Mouse (Mus musculus) intestine, embryonic 14.5 days (tissue): ENCODE data around the gene Cntrl. TPM values are rescaled to one million over a fixed set of nuclear protein-coding genes. Genes with fewer than 3 reads are reported as not detected.

Source experiments
- ATAC-seq: fragments of 200-750 bp; cut with Nextera tagmentation; replicated peaks from 2 replicates; pipeline ENCODE4 v1.8.0; 2017; ENCODE audit warnings: low read depth, moderate number of reproducible peaks, moderate TSS enrichment, moderate library complexity; ENCODE audit not compliant: low FRiP score, low TSS enrichment
- DNase-seq: peaks from one replicate; pipeline ENCODE4 v3.0.0-alpha.2; 2018; ENCODE audit warnings: low spot score
- H3K27ac ChIP-seq: fragments of 300-500 bp; sonication (generic); 2 replicates; pipeline ENCODE4 v1.5.1; 2014; ENCODE audit warnings: low read depth, mild to moderate bottlenecking, control low read depth
- H3K27me3 ChIP-seq: fragments of 300-500 bp; sonication (generic); replicated peaks from 2 replicates; pipeline ENCODE4 v1.6.1; 2014; ENCODE audit warnings: low read length, control low read depth; ENCODE audit not compliant: control insufficient read depth, insufficient read depth
- H3K36me3 ChIP-seq: fragments of 300-500 bp; sonication (generic); 2 replicates; pipeline ENCODE4 v1.6.1; 2014; ENCODE audit warnings: low read length, control low read depth; ENCODE audit not compliant: control insufficient read depth, insufficient read depth
- H3K4me1 ChIP-seq: fragments of 300-500 bp; sonication (generic); replicated peaks from 2 replicates; pipeline ENCODE4 v1.6.1; 2014; ENCODE audit warnings: low read length, control low read depth, mixed read lengths; ENCODE audit not compliant: control insufficient read depth, insufficient read depth
- H3K4me2 ChIP-seq: fragments of 300-500 bp; sonication (generic); 2 replicates; pipeline ENCODE4 v1.6.1; 2014; ENCODE audit warnings: low read length
- H3K4me3 ChIP-seq: fragments of 300-500 bp; sonication (generic); 2 replicates; pipeline ENCODE4 v1.5.1; 2014; ENCODE audit warnings: low read depth, low read length, control low read depth, mixed read lengths
- H3K9ac ChIP-seq: fragments of 300-500 bp; sonication (generic); 2 replicates; pipeline ENCODE4 v1.6.1; 2014; ENCODE audit warnings: mild to moderate bottlenecking, low read length
- H3K9me3 ChIP-seq: fragments of 300-500 bp; sonication (generic); 2 replicates; pipeline ENCODE4 v1.6.1; 2016; ENCODE audit warnings: low read length, control low read depth; ENCODE audit not compliant: control insufficient read depth
- WGBS: fragments of 180-500 bp; shearing (Covaris S2); extraction: QIAGEN DNeasy Blood & Tissue Kit; methylation state at CpG from one replicate; pipeline ENCODE4 v1.1.7; 2014; 5-methylcytosine and 5-hydroxymethylcytosine counted together
- polyA plus RNA-seq: library from polyadenylated mRNA; unstranded; fragments of >200 nt; fragmentation: Nextera tagmentation; extraction: Ambion mirVana; gene quantifications from 2 replicates; pipeline ENCODE4 v1.2.1, GENCODE M21; 2014

Gene Cntrl
- polyA plus RNA-seq, 1 experiment from 2014 or later: 27.4 TPM

DNA sequence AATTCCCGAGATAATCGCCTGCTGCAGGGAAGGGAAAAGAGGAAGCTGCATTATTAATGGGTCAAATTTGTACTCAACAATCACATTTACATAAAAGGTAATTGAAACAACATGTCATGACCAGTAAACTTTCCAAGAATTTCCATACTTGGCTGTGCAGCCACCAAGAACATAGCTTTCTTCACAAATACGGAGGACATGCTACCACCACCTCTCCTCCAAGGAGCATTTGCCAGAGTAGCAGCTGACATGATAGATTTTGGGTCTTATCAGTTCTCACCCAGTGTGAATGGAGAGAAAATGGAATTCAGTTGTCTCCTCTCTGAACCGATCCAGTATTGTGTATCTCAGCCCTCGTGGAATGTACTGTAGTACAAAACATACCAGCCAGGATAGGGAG is 90.2 kb downstream of the Cntrl start:
- no peaks in the 10 kb centered on the region for H3K27me3 ChIP-seq
- ATAC-seq (no peak), DNase-seq (no peak)
- H3K36me3 ChIP-seq: 0 out of 2 replicates have a peak, but pooled peaks cover 4% of the 10 kb centered on the region
- H3K9me3 ChIP-seq: no peaks in the 10 kb centered on the region
- H3K27ac ChIP-seq: no peak overlapping the region
- H3K4me1 ChIP-seq: peaks cover 14% of the 10 kb centered on the region
- WGBS: 12% methylated on average over 5 of the region's 5 CpGs
- H3K4me2 ChIP-seq: peak overlapping the region; percentile 95
- peak overlapping the region; percentile 74 for H3K4me3 ChIP-seq
- peak overlapping the region; percentile 90 for H3K9ac ChIP-seq

DNA sequence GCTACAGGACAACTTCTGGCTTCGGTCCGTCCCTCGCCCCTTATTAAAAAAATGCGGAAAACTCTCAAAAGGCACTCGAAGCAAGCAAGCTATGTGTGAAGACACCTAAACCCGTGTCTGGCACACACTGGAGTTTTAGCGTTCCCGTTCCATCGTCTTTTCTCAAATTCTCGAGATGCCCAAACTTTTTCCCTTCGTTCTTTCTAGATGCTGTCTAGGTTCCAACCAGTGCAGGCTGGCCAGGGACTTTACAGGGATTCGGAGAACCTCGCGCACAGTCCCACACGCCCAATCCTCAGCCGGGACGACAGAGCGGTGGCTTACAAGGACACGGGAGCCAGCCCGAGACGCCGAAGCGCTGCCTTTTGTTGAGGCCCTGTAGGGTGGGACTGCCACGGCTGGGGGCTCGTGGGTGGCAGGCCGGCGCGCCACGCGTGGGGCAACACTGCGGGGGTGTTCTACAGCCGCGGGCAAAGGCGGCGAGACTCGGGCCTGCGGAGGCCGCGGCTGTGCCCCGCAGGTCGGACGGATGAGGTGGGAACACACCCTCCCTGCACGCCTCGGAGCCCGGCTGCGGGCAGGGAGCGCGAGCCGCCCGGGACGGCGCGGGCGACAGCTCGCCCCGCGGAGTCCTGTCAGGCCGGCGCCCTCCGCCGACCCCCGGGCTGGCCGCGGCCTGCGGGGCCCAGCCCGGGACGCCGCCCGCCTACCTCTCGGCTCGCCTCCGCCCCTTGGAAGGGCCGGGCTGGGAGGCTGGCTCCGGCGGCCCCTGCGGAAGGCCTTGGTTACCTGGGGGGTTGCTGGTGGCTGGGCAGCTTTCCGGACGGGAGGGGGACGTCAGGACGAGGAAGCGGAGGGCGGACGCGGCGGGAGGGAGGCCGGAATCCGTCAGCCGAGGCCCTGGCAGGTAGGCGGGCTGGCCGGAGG is 90.9 kb downstream of the Cntrl start:
- Histone ChIP-seq H3K4me1 (peaks cover 12% of the 10 kb centered on the region), H3K27ac (peak overlapping the region; percentile 91), H3K27me3 (no peaks in the 10 kb centered on the region), H3K4me2 (peak overlapping the region; percentile 95), H3K36me3 (no peaks in the 10 kb centered on the region), H3K4me3 (peak overlapping the region; percentile 74), H3K9ac (peak overlapping the region; percentile 90), H3K9me3 (no peaks in the 10 kb centered on the region)
- under 1% methylated on average over 73 of the region's 90 CpGs for WGBS
- ATAC-seq (peak; percentile 84), DNase-seq (peak; percentile 71)

DNA sequence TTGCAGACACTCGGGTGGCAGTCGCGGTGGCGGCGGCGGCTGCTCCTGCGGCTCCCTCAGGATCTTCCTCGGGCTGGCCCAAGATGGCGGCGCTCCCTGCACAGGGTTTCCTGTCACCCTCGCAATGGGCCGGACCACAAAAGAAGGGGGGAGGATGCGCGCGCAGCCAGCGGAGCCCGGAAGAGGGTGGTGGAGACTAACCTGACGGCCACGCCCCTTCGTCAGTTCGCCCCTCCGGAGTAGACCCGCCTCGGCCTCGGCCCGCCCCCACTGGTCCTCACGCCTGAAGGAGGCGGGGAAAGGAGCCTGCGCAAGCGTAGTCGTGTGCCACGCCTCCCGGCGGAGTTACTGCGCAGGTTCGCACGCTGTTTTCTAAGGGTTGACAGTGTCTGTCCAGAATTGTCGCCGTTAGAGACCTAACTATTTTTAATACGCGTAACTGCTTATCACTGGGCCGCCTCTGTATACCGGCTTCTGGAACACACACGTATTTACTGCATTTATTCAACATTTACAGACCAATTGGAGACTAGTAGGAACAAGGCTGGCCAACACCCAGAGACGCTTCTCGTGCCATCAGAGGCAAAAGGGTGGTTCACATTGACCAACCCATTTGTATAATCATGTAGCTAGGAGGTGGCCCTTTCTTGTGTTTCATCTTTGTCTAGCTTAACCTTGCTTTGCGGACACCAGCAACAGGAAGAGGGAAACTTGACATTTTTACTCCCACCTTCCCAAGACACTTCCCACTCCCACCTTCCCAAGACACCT is 91.8 kb downstream of the Cntrl start, which contains the start of gene Rab14:
Gene Rab14, minus strand, starts transcription at position 223 of the 771 bp plus-strand sequence.
- DNase-seq: peak; percentile 99
- no peaks in the 10 kb centered on the region for H3K9me3 ChIP-seq
- WGBS: under 1% methylated on average over 39 of the region's 47 CpGs
- H3K27me3 ChIP-seq: no peaks in the 10 kb centered on the region
- peak within 1 kb of the TSS; percentile 91 for H3K27ac ChIP-seq
- peak within 1 kb of the TSS; percentile 95 for H3K4me2 ChIP-seq
- ATAC-seq: peak; percentile 98
- H3K9ac ChIP-seq: peak within 1 kb of the TSS; percentile 90
- peak within 1 kb of the TSS; percentile 74 for H3K4me3 ChIP-seq
- H3K36me3 ChIP-seq: no peaks in the 10 kb centered on the region
- peaks cover 12% of the 10 kb centered on the region for H3K4me1 ChIP-seq

DNA sequence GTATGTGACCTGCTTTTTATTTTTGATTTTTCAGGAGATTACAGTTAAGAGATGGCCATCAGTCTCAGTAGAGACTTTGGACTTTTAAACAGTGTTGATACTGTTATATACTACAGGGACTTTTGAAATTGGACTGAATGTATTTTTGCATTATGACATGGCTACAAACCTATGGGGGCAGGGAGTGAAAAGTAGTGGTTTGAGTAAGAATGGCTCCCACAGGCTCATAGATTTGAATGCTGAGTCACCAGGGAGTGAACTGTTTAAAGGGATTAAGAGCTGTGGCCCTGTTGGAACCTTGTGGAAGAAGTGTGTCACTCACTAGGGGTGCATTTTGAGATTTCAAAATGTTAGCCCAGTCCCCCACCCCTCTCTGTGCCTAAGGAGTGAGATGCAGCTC is 94.4 kb downstream of the Cntrl start:
- Histone ChIP-seq H3K36me3 (no peaks in the 10 kb centered on the region), H3K9me3 (no peaks in the 10 kb centered on the region), H3K27ac (no peak overlapping the region), H3K27me3 (no peaks in the 10 kb centered on the region), H3K9ac (no peak overlapping the region), H3K4me1 (peaks cover 7% of the 10 kb centered on the region), H3K4me3 (no peak overlapping the region), H3K4me2 (no peak overlapping the region)
- no peak for DNase-seq
- no peak for ATAC-seq

DNA sequence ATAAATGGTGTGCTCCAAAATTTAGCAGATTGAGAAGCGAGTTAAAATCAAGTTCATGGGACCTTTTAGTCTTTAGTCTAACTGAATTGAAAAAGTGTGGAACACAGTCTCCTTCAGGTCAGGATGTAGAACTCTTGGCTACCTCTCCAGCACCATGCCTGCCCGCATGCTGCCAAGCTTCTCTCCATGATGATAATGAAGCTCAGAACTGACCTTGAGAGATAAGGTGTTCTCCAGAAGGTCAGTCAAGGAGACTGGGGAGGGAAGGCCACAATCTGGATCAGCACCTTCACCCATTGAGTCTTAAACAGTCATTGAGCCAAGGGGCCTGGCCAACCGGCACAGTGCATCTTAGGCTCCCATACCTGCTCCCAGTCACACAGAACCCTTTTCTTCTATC is 97.5 kb downstream of the Cntrl start:
- Histone ChIP-seq H3K4me1 (no peaks in the 10 kb centered on the region), H3K9me3 (no peaks in the 10 kb centered on the region), H3K27me3 (no peaks in the 10 kb centered on the region), H3K27ac (no peak overlapping the region), H3K9ac (no peak overlapping the region), H3K36me3 (no peaks in the 10 kb centered on the region), H3K4me3 (no peak overlapping the region), H3K4me2 (no peak overlapping the region)
- ATAC-seq: no peak
- DNase-seq: peak; percentile 44
- 81% methylated on average over 3 of the region's 3 CpGs for WGBS

DNA sequence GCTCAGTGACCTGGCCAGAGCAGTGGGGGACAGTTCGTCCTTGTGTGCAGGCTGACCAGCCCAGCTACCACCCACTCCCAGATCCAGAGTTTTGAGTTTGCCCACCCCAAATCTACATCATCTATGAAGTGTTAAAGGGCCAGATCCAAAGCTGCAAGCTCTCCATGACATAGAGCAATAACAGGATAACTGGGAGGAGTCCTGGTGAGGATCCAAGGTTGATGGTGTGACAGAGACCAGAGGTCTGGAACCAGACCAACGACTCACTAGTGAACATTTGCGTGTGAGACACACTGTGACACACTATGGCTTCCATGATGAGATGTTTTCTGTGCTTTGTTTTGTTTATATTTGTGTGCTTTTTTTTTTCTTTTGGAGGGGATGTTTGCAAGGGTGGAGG is 98.8 kb downstream of the Cntrl start:
- no peaks in the 10 kb centered on the region for H3K4me1 ChIP-seq
- no peaks in the 10 kb centered on the region for H3K27me3 ChIP-seq
- ATAC-seq (no peak), DNase-seq (peak; percentile 48)
- no peak overlapping the region for H3K4me2 ChIP-seq
- no peaks in the 10 kb centered on the region for H3K9me3 ChIP-seq
- 78% methylated on average over 3 of the region's 3 CpGs for WGBS
- H3K36me3 ChIP-seq: no peaks in the 10 kb centered on the region
- H3K9ac ChIP-seq: no peak overlapping the region
- H3K27ac ChIP-seq: no peak overlapping the region
- H3K4me3 ChIP-seq: no peak overlapping the region

DNA sequence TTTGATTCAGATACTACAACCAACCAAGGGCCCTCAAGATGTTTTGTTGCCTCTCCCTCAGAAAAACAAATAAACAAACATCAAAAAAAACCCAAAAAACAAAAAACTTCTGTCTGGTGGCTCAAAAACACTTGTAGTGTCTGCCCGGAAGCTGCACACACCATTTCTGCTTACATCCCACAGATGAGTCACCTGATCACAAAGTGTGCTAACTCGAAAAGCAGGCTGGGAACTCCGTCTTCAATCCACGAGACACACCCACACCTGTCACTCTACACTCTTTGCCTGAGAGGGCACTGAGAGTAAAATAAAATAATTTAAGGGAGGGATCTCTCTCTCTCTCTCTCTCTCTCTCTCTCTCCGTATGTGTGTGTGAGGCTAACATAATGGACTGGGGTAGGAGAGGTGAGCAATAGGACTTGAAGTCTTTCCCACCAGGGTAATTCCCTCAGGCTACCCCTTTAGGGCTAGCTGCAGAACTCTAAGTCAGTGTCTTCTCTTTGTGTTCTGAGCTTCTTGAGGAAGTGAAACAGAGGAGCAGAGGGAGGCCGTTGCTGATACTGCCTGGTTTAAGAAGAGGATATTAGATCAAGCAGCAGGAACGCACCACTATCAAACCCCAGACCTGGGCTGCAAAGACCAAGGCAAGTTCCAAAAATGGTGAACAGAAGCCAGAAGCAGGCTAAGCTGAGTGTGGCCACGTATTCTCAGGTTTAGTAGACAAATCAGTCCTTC is 99.8 kb downstream of the Cntrl start:
- Histone ChIP-seq H3K9me3 (no peaks in the 10 kb centered on the region), H3K4me3 (no peak overlapping the region), H3K4me2 (no peak overlapping the region), H3K9ac (no peak overlapping the region), H3K4me1 (no peaks in the 10 kb centered on the region), H3K27me3 (no peaks in the 10 kb centered on the region), H3K36me3 (no peaks in the 10 kb centered on the region), H3K27ac (no peak overlapping the region)
- peak; percentile 46 for DNase-seq
- 60% methylated on average over 8 of the region's 8 CpGs for WGBS
- no peak for ATAC-seq

DNA sequence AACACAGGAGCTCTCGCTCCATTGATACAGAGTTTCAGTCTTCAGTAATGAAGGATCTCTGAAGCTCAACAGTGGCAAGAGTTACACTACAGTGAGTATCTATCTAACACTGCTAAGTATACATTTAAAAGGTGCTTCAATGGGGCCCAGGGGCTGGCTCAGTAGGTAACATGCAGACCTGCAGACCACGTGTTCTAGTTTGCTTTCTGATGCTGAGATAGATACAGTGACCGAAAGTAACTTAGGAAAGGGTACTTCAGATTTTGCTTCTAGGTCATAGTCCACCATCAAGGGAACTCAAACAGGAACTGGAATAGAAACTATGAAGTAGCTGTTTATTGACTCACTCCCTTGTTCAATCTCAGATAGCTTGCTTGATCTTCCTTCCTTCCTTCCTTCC is 102.4 kb downstream of the Cntrl start:
- no peak overlapping the region for H3K4me3 ChIP-seq
- peak; percentile 41; the same call in 1 of the 2 replicates for ATAC-seq
- H3K4me1 ChIP-seq: no peaks in the 10 kb centered on the region
- H3K27ac ChIP-seq: no peak overlapping the region
- H3K27me3 ChIP-seq: no peaks in the 10 kb centered on the region
- 74% methylated on average over 3 of the region's 3 CpGs for WGBS
- peak; percentile 51 for DNase-seq
- H3K9ac ChIP-seq: no peak overlapping the region
- H3K9me3 ChIP-seq: no peaks in the 10 kb centered on the region
- no peak overlapping the region for H3K4me2 ChIP-seq
- no peaks in the 10 kb centered on the region for H3K36me3 ChIP-seq
